20 mouse cellular contexts compared by ENCODE assay signal in genomic region chr9:110460884-110461815, GRCm38 (mm10). TPM values are rescaled to one million over a fixed set of nuclear protein-coding genes. Genes with fewer than 3 reads are reported as not detected.
A peak's percentile ranks its signal among the peaks of the same experiment; 100 is the strongest.
DNase-seq lines count a peak whose midpoint lies in the region; ATAC-seq and TF ChIP-seq lines count a peak whose summit lies in the region.
"Had no signal": no experiment of that assay in that cellular context is flagged by ENCODE, and none has a peak within 500 bp of the region (broad histone marks: within the 10 kb centered on the region; RNA-seq: fewer than 3 reads in every experiment).

No protein-coding gene starts in this region.

- H3K4me2 ChIP-seq in liver, embryonic 12.5 days: no peak overlapping the region
- H3K4me2 ChIP-seq: embryonic facial prominence, embryonic 13.5 days; heart, embryonic 15.5 days; hindbrain, embryonic 13.5 days had no signal

- no peak for TF ChIP-seq CTCF in MEL (IDR thresholded peaks at IDR 0.05 in 2 of 3, conservative IDR thresholded peaks at IDR 0.05 in 1 of 3; ENCODE audit: control insufficient read depth in 1 of 3, insufficient read depth in 1 of 3, low read depth in 2 of 3, low read length in 3 of 3, poor library complexity in 1 of 3, severe bottlenecking in 1 of 3)

- no peaks in the 10 kb centered on the region for H3K9me3 ChIP-seq in MEL (replicated peaks; ENCODE audit: insufficient read depth, low read length)
- H3K9me3 ChIP-seq in liver, embryonic 12.5 days (replicated peaks): no peaks in the 10 kb centered on the region
- H3K9me3 ChIP-seq: embryonic facial prominence, embryonic 13.5 days; forebrain, embryonic 10.5 days; heart, embryonic 15.5 days; hindbrain, embryonic 13.5 days had no signal

- DNase-seq in 416B (ENCODE audit: low read depth): peak; percentile 35
- DNase-seq in MEL (ENCODE audit: low read depth, low spot score): peak; percentile 55
- peak; percentile 72 for DNase-seq in naive thymus-derived CD4-positive, alpha-beta T cell, adult 2 months (ENCODE audit: low read depth)
- DNase-seq in cerebellum, adult 11-12 months: no peak
- no peak for DNase-seq in ovary, postnatal 36 days (ENCODE audit: low spot score)
- no peak for DNase-seq in cerebellum, postnatal 4 days (ENCODE audit: low spot score in 2 of 2)
- no peak for DNase-seq in neural tube, embryonic 10.5 days (ENCODE audit: extremely low spot score, low spot score)
- DNase-seq: heart, adult 11 months; kidney, adult 2 months; kidney, postnatal 36 days; layer of hippocampus, postnatal 36 days; left cerebral cortex, postnatal 4 days; spleen, adult 18-20 months had no signal

- no peak for TF ChIP-seq POLR2A in MEL (IDR thresholded peaks at IDR 0.05; ENCODE audit: control insufficient read depth in 1 of 2, insufficient read depth in 1 of 2, low read depth in 1 of 2, low read length in 2 of 2, poor library complexity in 1 of 2)

- H3K36me3 ChIP-seq in MEL (ENCODE audit: control insufficient read depth in 1 of 2, insufficient read depth in 2 of 2, low read length in 2 of 2): peaks cover 0 to 28% of the 10 kb centered on the region in 2 experiments; a peak in 2 of 4 replicates
- no peaks in the 10 kb centered on the region for H3K36me3 ChIP-seq in liver, embryonic 12.5 days
- H3K36me3 ChIP-seq: embryonic facial prominence, embryonic 13.5 days; forebrain, embryonic 10.5 days; heart, embryonic 15.5 days had no signal

- 31% methylated on average over 18 of the region's 18 CpGs for WGBS in liver, embryonic 12.5 days (ENCODE audit: insufficient replicate concordance)

- H3K79me2 ChIP-seq in MEL (ENCODE audit: control insufficient read depth, insufficient read depth, low read length, poor library complexity): no peaks in the 10 kb centered on the region

- no peak overlapping the region for H3K4me3 ChIP-seq in MEL (ENCODE audit: control insufficient read depth in 1 of 2, insufficient read depth in 1 of 2, low read depth in 2 of 2, low read length in 2 of 2)
- H3K4me3 ChIP-seq in liver, embryonic 12.5 days: no peak overlapping the region
- H3K4me3 ChIP-seq: embryonic facial prominence, embryonic 13.5 days; forebrain, embryonic 10.5 days; heart, embryonic 15.5 days; hindbrain, embryonic 13.5 days had no signal

- peaks cover 18 to 37% of the 10 kb centered on the region in 2 experiments for H3K4me1 ChIP-seq in MEL (ENCODE audit: control insufficient read depth in 1 of 2, insufficient read depth in 2 of 2, low read length in 2 of 2)
- peaks cover 51% of the 10 kb centered on the region for H3K4me1 ChIP-seq in liver, embryonic 12.5 days
- H3K4me1 ChIP-seq: embryonic facial prominence, embryonic 13.5 days; forebrain, embryonic 10.5 days; hindbrain, embryonic 13.5 days had no signal

- H3K27ac ChIP-seq in MEL (ENCODE audit: control insufficient read depth, low read depth, low read length): peak overlapping the region; percentile 31; the same call in 1 of the 2 replicates
- peak overlapping the region; percentile 48 for H3K27ac ChIP-seq in liver, embryonic 12.5 days
- H3K27ac ChIP-seq: embryonic facial prominence, embryonic 13.5 days; forebrain, embryonic 10.5 days; heart, embryonic 15.5 days; hindbrain, embryonic 13.5 days; stomach, postnatal 0 days had no signal

- H3K27me3 ChIP-seq in MEL (ENCODE audit: control insufficient read depth in 1 of 2, insufficient read depth in 2 of 2, low read length in 2 of 2): no peaks in the 10 kb centered on the region
- H3K27me3 ChIP-seq in liver, embryonic 12.5 days (replicated peaks): no peaks in the 10 kb centered on the region
- H3K27me3 ChIP-seq: CH12.LX; embryonic facial prominence, embryonic 13.5 days; heart, embryonic 15.5 days; hindbrain, embryonic 13.5 days had no signal

- no peak overlapping the region for H3K9ac ChIP-seq in MEL (ENCODE audit: control insufficient read depth, low read depth, low read length, poor library complexity, severe bottlenecking)
- H3K9ac ChIP-seq in liver, embryonic 12.5 days: no peak overlapping the region
- H3K9ac ChIP-seq: embryonic facial prominence, embryonic 13.5 days; heart, embryonic 15.5 days; hindbrain, embryonic 13.5 days had no signal

- peak; percentile 59 to 67; a peak in 3 of 4 replicates for TF ChIP-seq EP300 in MEL (IDR thresholded peaks at IDR 0.05; ENCODE audit: low read depth in 1 of 2, low read length in 2 of 2)

- TF ChIP-seq RAD21 in MEL (IDR thresholded peaks at IDR 0.05; ENCODE audit: low read depth, low read length): no peak

- ATAC-seq in liver, embryonic 12.5 days: no peak

TF ChIP-seq in MEL, 35 proteins besides CTCF, POLR2A, EP300 and RAD21:
- TF ChIP-seq MAFK (IDR thresholded peaks at IDR 0.05; ENCODE audit: borderline replicate concordance, low read depth, low read length) (no peak), RCOR1 (IDR thresholded peaks at IDR 0.05; ENCODE audit: low read depth, low read length) (no peak), ZMIZ1 (IDR thresholded peaks at IDR 0.05; ENCODE audit: low read depth, low read length) (no peak), E2F4 (IDR thresholded peaks at IDR 0.05; ENCODE audit: borderline replicate concordance, low read depth, low read length) (no peak), NRF1 (IDR thresholded peaks at IDR 0.05; ENCODE audit: insufficient read depth, low read depth, low read length, poor library complexity, severe bottlenecking) (no peak), POLR2AphosphoS2 (IDR thresholded peaks at IDR 0.05; ENCODE audit: low read length) (no peak), GATA1 (IDR thresholded peaks at IDR 0.05; ENCODE audit: low read depth, low read length) (peak; percentile 75; the same call in 1 of the 2 replicates), HCFC1 (IDR thresholded peaks at IDR 0.05; ENCODE audit: low read depth, low read length) (no peak), JUND (IDR thresholded peaks at IDR 0.05; ENCODE audit: low read depth, low read length) (no peak), MYC (IDR thresholded peaks at IDR 0.05; ENCODE audit: low read depth, low read length) (no peak), SMC3 (IDR thresholded peaks at IDR 0.05; ENCODE audit: low read depth, low read length) (no peak), ZNF384 (IDR thresholded peaks at IDR 0.05; ENCODE audit: low read depth, low read length) (no peak), SIN3A (IDR thresholded peaks at IDR 0.05; ENCODE audit: low read length) (0 out of 2 replicates have a peak, but pooled peaks have one; percentile 26), KAT2A (conservative IDR thresholded peaks at IDR 0.05; ENCODE audit: low read depth, low read length) (no peak), MAX (IDR thresholded peaks at IDR 0.05; ENCODE audit: low read length) (no peak), TAL1 (IDR thresholded peaks at IDR 0.05; ENCODE audit: low read length) (0 out of 2 replicates have a peak, but pooled peaks have one; percentile 15), POLR2AphosphoS5 (IDR thresholded peaks at IDR 0.05; ENCODE audit: borderline replicate concordance, low read depth, low read length) (no peak), USF1 (IDR thresholded peaks at IDR 0.05; ENCODE audit: low read depth, low read length) (no peak), TCF12 (IDR thresholded peaks at IDR 0.05; ENCODE audit: low read depth, low read length) (peak; percentile 32; the same call in 1 of the 2 replicates), ELF1 (IDR thresholded peaks at IDR 0.05; ENCODE audit: low read depth, low read length) (0 out of 2 replicates have a peak, but pooled peaks have one; percentile 16), MXI1 (IDR thresholded peaks at IDR 0.05; ENCODE audit: low read depth, low read length) (no peak), MYB (IDR thresholded peaks at IDR 0.05; ENCODE audit: low read depth, low read length) (no peak), CHD1 (IDR thresholded peaks at IDR 0.05; ENCODE audit: low read depth, low read length) (no peak), CHD2 (IDR thresholded peaks at IDR 0.05; ENCODE audit: low read length) (no peak)

RNA-seq across cellular contexts. Expression of gene Klhl18, which starts 15.3 kb away (rescaled TPM):
- 3.8 TPM in 2 replicates for total RNA-seq in MEL (2012; rRNA removed)
- 1 to 10 TPM in 1 of 2 experiments, not detected in 1; 6.9 TPM for polyA plus RNA-seq in MEL (2012; ENCODE audit: insufficient read depth in 1 of 2, insufficient read length in 2 of 2, low read depth in 1 of 2, low replicate concordance in 2 of 2, missing spikeins in 1 of 2)
- 3.6 and 3.8 TPM in 2 replicates for polyA plus RNA-seq in liver, embryonic 12.5 days (2016; fragmentation: Nextera tagmentation; extraction: Ambion mirVana)

RNA-seq across cellular contexts. Expression of gene Kif9, which starts 15.6 kb away (rescaled TPM):
- total RNA-seq in MEL (2012; rRNA removed): 0.33 and 0.54 TPM in 2 replicates
- under 1 TPM in 1 of 2 experiments, not detected in 1; 0.72 TPM for polyA plus RNA-seq in MEL (2012; ENCODE audit: insufficient read depth in 1 of 2, insufficient read length in 2 of 2, low read depth in 1 of 2, low replicate concordance in 2 of 2, missing spikeins in 1 of 2)
- 0.26 and 0.39 TPM in 2 replicates for polyA plus RNA-seq in liver, embryonic 12.5 days (2016; fragmentation: Nextera tagmentation; extraction: Ambion mirVana)

RNA-seq across cellular contexts. Expression of gene Ngp, which starts 41.6 kb away (rescaled TPM):
- total RNA-seq in MEL (2012; rRNA removed): not detected in 2 replicates
- not detected for polyA plus RNA-seq in MEL (2012; ENCODE audit: insufficient read depth in 1 of 2, insufficient read length in 2 of 2, low read depth in 1 of 2, low replicate concordance in 2 of 2, missing spikeins in 1 of 2)
- 38.3 and 43.4 TPM in 2 replicates for polyA plus RNA-seq in liver, embryonic 12.5 days (2016; fragmentation: Nextera tagmentation; extraction: Ambion mirVana)
- total RNA-seq: CH12.LX; layer of hippocampus, postnatal 36 days had no signal
- polyA plus RNA-seq: forebrain, embryonic 10.5 days had no signal

RNA-seq across cellular contexts. Expression of gene Ptpn23, which starts 53.1 kb away (rescaled TPM):
- total RNA-seq in MEL (2012; rRNA removed): 7.3 and 8.3 TPM in 2 replicates
- polyA plus RNA-seq in MEL (2012; ENCODE audit: insufficient read depth in 1 of 2, insufficient read length in 2 of 2, low read depth in 1 of 2, low replicate concordance in 2 of 2, missing spikeins in 1 of 2): 10 to 100 TPM in 1 of 2 experiments, not detected in 1; 40.1 TPM
- 5.9 and 7.4 TPM in 2 replicates for polyA plus RNA-seq in liver, embryonic 12.5 days (2016; fragmentation: Nextera tagmentation; extraction: Ambion mirVana)

Comparison
In these comparisons a context has a peak if more than half of its experiments do, and no peak if none do; other contexts are left out.
1. DNase-seq: peak in 416B (single experiment), MEL (single experiment) and naive thymus-derived CD4-positive, alpha-beta T cell, adult 2 months (single experiment); none in cerebellum, adult 11-12 months (single experiment), ovary, postnatal 36 days (single experiment), cerebellum, postnatal 4 days (0 of 2) and neural tube, embryonic 10.5 days (single experiment).
2. RNA of gene Ngp, which starts 41.6 kb away (polyA plus RNA-seq): 38.3 to 43.4 TPM in liver, embryonic 12.5 days; not detected in MEL; every median in the first group is over 10 times any median in the second.